In the genomic region with DNA sequence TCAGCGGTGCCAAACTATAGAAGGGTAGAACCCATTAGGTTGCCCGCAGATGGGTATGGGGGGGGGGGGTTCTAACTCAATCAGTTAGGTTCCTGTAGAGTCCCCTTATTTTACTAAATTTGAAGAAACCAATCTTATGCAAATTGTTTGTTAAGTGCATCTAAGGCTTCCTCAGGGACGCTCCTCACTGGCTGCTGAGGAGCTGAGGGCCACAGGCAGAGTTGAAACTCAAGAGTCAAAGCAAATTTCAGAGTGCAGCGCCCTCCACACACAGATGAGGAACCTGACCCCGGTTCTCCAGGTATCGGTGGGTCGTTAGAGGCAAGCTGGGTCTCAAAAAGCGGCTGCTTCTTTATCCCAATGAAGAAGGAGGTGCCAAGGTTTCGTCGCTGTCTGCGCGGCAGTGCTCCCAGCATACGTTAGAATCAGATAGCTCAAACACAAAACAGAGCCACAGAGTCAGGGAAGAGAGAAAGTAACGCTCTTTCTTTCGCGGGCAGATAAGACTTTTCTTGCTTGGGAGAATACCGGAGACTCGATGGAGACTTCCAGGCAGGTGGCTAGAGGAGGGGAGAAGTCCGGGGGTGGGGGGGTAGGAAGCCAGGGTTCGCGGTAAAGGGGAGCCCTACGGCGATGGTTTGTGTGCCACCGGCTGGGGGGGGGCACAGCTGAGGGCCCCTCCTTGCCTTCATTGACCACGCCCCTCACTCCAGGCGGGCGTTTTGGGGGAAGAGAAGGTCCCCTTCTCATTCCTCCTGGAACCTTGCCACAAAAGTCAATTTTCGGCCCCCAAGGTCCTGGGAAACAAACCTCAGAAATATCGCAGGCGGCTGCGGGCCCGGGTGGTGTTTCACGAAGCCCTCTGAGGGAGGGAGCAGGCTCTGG, we compare ENCODE assay signal across 11 mouse cellular contexts. TPM values are rescaled to one million over a fixed set of nuclear protein-coding genes. Genes with fewer than 3 reads are reported as not detected.
DNase-seq lines count a peak whose midpoint lies in the region; ATAC-seq and TF ChIP-seq lines count a peak whose summit lies in the region.
"Had no signal": no experiment of that assay in that cellular context is flagged by ENCODE, and none has a peak within 500 bp of the region (broad histone marks: within the 10 kb centered on the region; RNA-seq: fewer than 3 reads in every experiment).

No protein-coding gene starts in this region.

- H3K27ac ChIP-seq in kidney, embryonic 16.5 days (ENCODE audit: low read length) = no peak overlapping the region
- H3K27ac ChIP-seq in embryonic facial prominence, embryonic 12.5 days = peak overlapping the region; percentile 82
- no peak overlapping the region for H3K27ac ChIP-seq in intestine, postnatal 0 days (ENCODE audit: low read depth, low read length)
- H3K27ac ChIP-seq in neural tube, embryonic 11.5 days (ENCODE audit: low read depth, low read length) = no peak overlapping the region

- intact Hi-C loops in left cerebral cortex, postnatal 36 days (cut with DNase I) = no loop called here

- peaks cover 97% of the 10 kb centered on the region for H3K27me3 ChIP-seq in kidney, embryonic 16.5 days (ENCODE audit: insufficient read depth, low read length)
- peaks cover 89% of the 10 kb centered on the region for H3K27me3 ChIP-seq in embryonic facial prominence, embryonic 12.5 days
- H3K27me3 ChIP-seq in intestine, postnatal 0 days (replicated peaks; ENCODE audit: control insufficient read depth, insufficient read depth, low read length) = peaks cover 92% of the 10 kb centered on the region
- peaks cover 96% of the 10 kb centered on the region for H3K27me3 ChIP-seq in neural tube, embryonic 11.5 days (ENCODE audit: control insufficient read depth, insufficient read depth, low read length)

- ATAC-seq in kidney, embryonic 16.5 days (ENCODE audit: low FRiP score, low TSS enrichment) = no peak
- ATAC-seq in embryonic facial prominence, embryonic 12.5 days (ENCODE audit: insufficient number of reproducible peaks, insufficient read depth, low FRiP score, low TSS enrichment) = no peak
- no peak for ATAC-seq in intestine, postnatal 0 days
- ATAC-seq in neural tube, embryonic 11.5 days (ENCODE audit: insufficient read depth, low FRiP score, low TSS enrichment) = no peak
- ATAC-seq in frontal cortex, adult (ENCODE audit: low TSS enrichment) = no peak

- 1% methylated on average over 33 of the region's 33 CpGs for WGBS in kidney, embryonic 16.5 days
- 1% methylated on average over 33 of the region's 33 CpGs for WGBS in embryonic facial prominence, embryonic 12.5 days
- 2% methylated on average over 33 of the region's 33 CpGs for WGBS in intestine, postnatal 0 days
- WGBS in neural tube, embryonic 11.5 days = 1% methylated on average over 33 of the region's 33 CpGs

- H3K9me3 ChIP-seq in kidney, embryonic 16.5 days (ENCODE audit: low read length) = no peaks in the 10 kb centered on the region
- H3K9me3 ChIP-seq in embryonic facial prominence, embryonic 12.5 days = no peaks in the 10 kb centered on the region
- H3K9me3 ChIP-seq in intestine, postnatal 0 days (ENCODE audit: control insufficient read depth) = no peaks in the 10 kb centered on the region
- no peaks in the 10 kb centered on the region for H3K9me3 ChIP-seq in neural tube, embryonic 11.5 days (ENCODE audit: control insufficient read depth, low read length)

- no peak overlapping the region for H3K9ac ChIP-seq in kidney, embryonic 16.5 days (replicated peaks; ENCODE audit: low read length)
- peak overlapping the region; percentile 50 for H3K9ac ChIP-seq in embryonic facial prominence, embryonic 12.5 days
- H3K9ac ChIP-seq in intestine, postnatal 0 days (ENCODE audit: low read depth, low read length) = no peak overlapping the region
- no peak overlapping the region for H3K9ac ChIP-seq in neural tube, embryonic 11.5 days (ENCODE audit: low read length)

- peaks cover 13% of the 10 kb centered on the region for H3K4me1 ChIP-seq in kidney, embryonic 16.5 days (ENCODE audit: insufficient read depth, low read length)
- peaks cover 34% of the 10 kb centered on the region for H3K4me1 ChIP-seq in embryonic facial prominence, embryonic 12.5 days
- H3K4me1 ChIP-seq in intestine, postnatal 0 days (replicated peaks; ENCODE audit: control insufficient read depth, insufficient read depth, low read length) = no peaks in the 10 kb centered on the region
- peaks cover 3% of the 10 kb centered on the region for H3K4me1 ChIP-seq in neural tube, embryonic 11.5 days (ENCODE audit: control insufficient read depth, insufficient read depth, low read length)

- no peak for TF ChIP-seq CTCF in intestine, postnatal 0 days (IDR thresholded peaks at IDR 0.05; ENCODE audit: low read depth)

- no peak for DNase-seq in kidney, postnatal 36 days
- peak; percentile 44 for DNase-seq in neural tube, embryonic 11.5 days (ENCODE audit: low spot score)
- no peak for DNase-seq in gastrocnemius, postnatal 25 days
- no peak for DNase-seq in left cerebral cortex, postnatal 36 days (ENCODE audit: low spot score in 2 of 2)
- DNase-seq: kidney, adult 2 months had no signal

- H3K4me3 ChIP-seq in kidney, embryonic 16.5 days (ENCODE audit: low read length) = peak overlapping the region; percentile 19
- peak overlapping the region; percentile 31 for H3K4me3 ChIP-seq in embryonic facial prominence, embryonic 12.5 days
- H3K4me3 ChIP-seq in intestine, postnatal 0 days (ENCODE audit: low read depth, low read length) = peak overlapping the region; percentile 26
- 0 out of 2 replicates have a peak overlapping the region, but pooled peaks have one; percentile 2 for H3K4me3 ChIP-seq in neural tube, embryonic 11.5 days (ENCODE audit: low read depth, low read length)

- no peaks in the 10 kb centered on the region for H3K36me3 ChIP-seq in kidney, embryonic 16.5 days (ENCODE audit: insufficient read depth, low read length)
- 0 out of 2 replicates have a peak, but pooled peaks cover 2% of the 10 kb centered on the region for H3K36me3 ChIP-seq in embryonic facial prominence, embryonic 12.5 days
- H3K36me3 ChIP-seq in intestine, postnatal 0 days (ENCODE audit: control insufficient read depth, insufficient read depth) = no peaks in the 10 kb centered on the region
- no peaks in the 10 kb centered on the region for H3K36me3 ChIP-seq in neural tube, embryonic 11.5 days (ENCODE audit: control insufficient read depth, insufficient read depth, low read length)
- H3K36me3 ChIP-seq: G1E had no signal

- H3K4me2 ChIP-seq in kidney, embryonic 16.5 days (replicated peaks; ENCODE audit: low read depth, low read length) = no peak overlapping the region
- H3K4me2 ChIP-seq in embryonic facial prominence, embryonic 12.5 days (replicated peaks) = peak overlapping the region; percentile 78
- H3K4me2 ChIP-seq in intestine, postnatal 0 days (replicated peaks; ENCODE audit: low read depth) = peak overlapping the region; percentile 47
- H3K4me2 ChIP-seq in neural tube, embryonic 11.5 days (ENCODE audit: low read depth) = 0 out of 2 replicates have a peak overlapping the region, but pooled peaks have one; percentile 16

RNA-seq across cellular contexts. Expression of gene Barx1, which starts 5.5 kb away (rescaled TPM):
- polyA plus RNA-seq in kidney, embryonic 16.5 days (2015; fragmentation: Nextera tagmentation; extraction: Ambion mirVana) = 0.11 and 0.13 TPM in 2 replicates
- polyA plus RNA-seq in embryonic facial prominence, embryonic 12.5 days (2016; fragmentation: Nextera tagmentation; extraction: Ambion mirVana) = 107 and 214 TPM in 2 replicates
- 0.29 and 2.1 TPM in 2 replicates for polyA plus RNA-seq in intestine, postnatal 0 days (2015; fragmentation: Nextera tagmentation; extraction: Ambion mirVana)
- 0.51 TPM in 1 of 2 replicates, not detected in the other for polyA plus RNA-seq in neural tube, embryonic 11.5 days (2014; fragmentation: Nextera tagmentation; extraction: Ambion mirVana)
- total RNA-seq in gastrocnemius, postnatal 25 days (2021) = not detected
- total RNA-seq in left cerebral cortex, postnatal 36 days (2021) = not detected
- total RNA-seq: G1E had no signal
- polyA plus RNA-seq: G1E; kidney, adult 2 months; neural tube, embryonic 14.5 days had no signal

RNA-seq across cellular contexts. Expression of gene Ptpdc1, which starts 42.9 kb away (rescaled TPM):
- 11.4 and 12.3 TPM in 2 replicates for polyA plus RNA-seq in kidney, embryonic 16.5 days (2015; fragmentation: Nextera tagmentation; extraction: Ambion mirVana)
- 23.5 and 25.3 TPM in 2 replicates for polyA plus RNA-seq in embryonic facial prominence, embryonic 12.5 days (2016; fragmentation: Nextera tagmentation; extraction: Ambion mirVana)
- polyA plus RNA-seq in intestine, postnatal 0 days (2015; fragmentation: Nextera tagmentation; extraction: Ambion mirVana) = 1.9 and 2.5 TPM in 2 replicates
- 14.5 and 15.0 TPM in 2 replicates for polyA plus RNA-seq in neural tube, embryonic 11.5 days (2014; fragmentation: Nextera tagmentation; extraction: Ambion mirVana)
- 1 to 10 TPM; 4.1 to 4.4 TPM for total RNA-seq in gastrocnemius, postnatal 25 days (2021)
- total RNA-seq in left cerebral cortex, postnatal 36 days (2021) = 10 to 100 TPM; 23.5 to 28.9 TPM
- polyA plus RNA-seq: G1E had no signal

Comparison
In these comparisons a context has a peak if more than half of its experiments do, and no peak if none do; other contexts are left out.
1. RNA of gene Barx1, which starts 5.5 kb away (polyA plus RNA-seq): 107 to 214 TPM in embryonic facial prominence, embryonic 12.5 days; 0.29 to 2.1 TPM in intestine, postnatal 0 days, 0.11 to 0.13 TPM in kidney, embryonic 16.5 days and 0.51 TPM in neural tube, embryonic 11.5 days; every median in the first group is over 10 times any median in the second.
2. Peak in every context shown above with its lines, with median percentiles within 50 percentile points of each other: H3K4me3 ChIP-seq.